Mouse (Mus musculus) neural tube, embryonic 14.5 days (tissue): ENCODE measurements around the gene Ctnna3. TPM values are rescaled to one million over a fixed set of nuclear protein-coding genes. Genes with fewer than 3 reads are reported as not detected.

ENCODE experiments used
- ATAC-seq: fragments of 200-750 bp; cut with Nextera tagmentation; 2 replicates; pipeline ENCODE4 v1.8.0; 2017; ENCODE audit warnings: low read depth, mild to moderate bottlenecking, moderate TSS enrichment, moderate library complexity
- H3K27ac ChIP-seq: fragments of 300-500 bp; sonication (generic); 2 replicates; pipeline ENCODE4 v1.5.1; 2014; ENCODE audit warnings: low read depth, mild to moderate bottlenecking, control low read depth, low read length, moderate library complexity, mixed read lengths
- H3K27me3 ChIP-seq: fragments of 300-500 bp; sonication (generic); 2 replicates; pipeline ENCODE4 v1.6.1; 2014; ENCODE audit warnings: low read length; ENCODE audit not compliant: control insufficient read depth, insufficient read depth
- H3K36me3 ChIP-seq: fragments of 300-500 bp; sonication (generic); 2 replicates; pipeline ENCODE4 v1.6.1; 2014; ENCODE audit warnings: low read length, mixed read lengths; ENCODE audit not compliant: control insufficient read depth, insufficient read depth
- H3K4me1 ChIP-seq: fragments of 300-500 bp; sonication (generic); 2 replicates; pipeline ENCODE4 v1.6.1; 2014; ENCODE audit warnings: low read length; ENCODE audit not compliant: control insufficient read depth, insufficient read depth
- H3K4me2 ChIP-seq: fragments of 300-500 bp; sonication (generic); 2 replicates; pipeline ENCODE4 v1.6.1; 2014; ENCODE audit warnings: mild to moderate bottlenecking, low read depth, low read length, control low read depth
- H3K4me3 ChIP-seq: fragments of 300-500 bp; sonication (generic); 2 replicates; pipeline ENCODE4 v1.5.1; 2014; ENCODE audit warnings: low read depth, low read length, control low read depth, mixed read lengths
- H3K9ac ChIP-seq: fragments of 300-500 bp; sonication (generic); replicated peaks from 2 replicates; pipeline ENCODE4 v1.6.1; 2014; ENCODE audit warnings: low read depth, mild to moderate bottlenecking, control low read depth, low read length, mixed read lengths
- H3K9me3 ChIP-seq: fragments of 300-500 bp; sonication (generic); 2 replicates; pipeline ENCODE4 v1.6.1; 2016; ENCODE audit warnings: low read length; ENCODE audit not compliant: control insufficient read depth
- WGBS: fragments of 180-500 bp; shearing (Covaris S2); extraction: QIAGEN DNeasy Blood & Tissue Kit; methylation state at CpG from one replicate; pipeline ENCODE4 v1.1.7; 2014; 5-methylcytosine and 5-hydroxymethylcytosine counted together
- polyA plus RNA-seq: library from polyadenylated mRNA; unstranded; fragments of >200 nt; fragmentation: Nextera tagmentation; extraction: Ambion mirVana; gene quantifications from 2 replicates; pipeline ENCODE4 v1.2.1, GENCODE M21; 2014

The Ctnna3 gene
- polyA plus RNA-seq, 1 experiment from 2014 or later, result 16.5 TPM

DNA sequence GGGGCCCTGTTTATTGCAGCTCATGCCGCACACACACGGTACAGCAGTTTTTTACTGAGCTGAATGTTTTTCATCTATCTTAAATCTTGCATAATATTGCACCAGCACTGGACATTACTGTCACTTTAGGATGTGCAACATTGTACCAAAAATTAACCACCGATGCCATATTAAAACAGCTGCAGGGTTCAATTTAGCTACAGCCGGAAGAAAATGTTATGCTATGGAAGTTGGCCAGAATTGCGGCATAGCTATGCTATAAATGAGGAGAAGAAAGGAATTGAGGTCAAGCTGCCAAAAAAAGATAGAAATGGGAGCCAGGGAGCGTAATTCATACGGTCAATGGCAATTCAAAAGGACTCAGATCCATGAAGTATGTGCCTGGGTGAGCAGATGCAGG lies 611.3 kb downstream of the Ctnna3 start:
- Histone ChIP-seq H3K27me3 (no peaks in the 10 kb centered on the region), H3K9me3 (no peaks in the 10 kb centered on the region), H3K9ac (no peak overlapping the region), H3K27ac (no peak overlapping the region), H3K4me3 (no peak overlapping the region), H3K4me2 (no peak overlapping the region), H3K4me1 (no peaks in the 10 kb centered on the region), H3K36me3 (no peaks in the 10 kb centered on the region)
- WGBS, result 83% methylated on average over 7 of the region's 7 CpGs
- ATAC-seq, result no peak

- Histone ChIP-seq H3K9ac (no peak overlapping the region), H3K9me3 (no peaks in the 10 kb centered on the region), H3K4me1 (no peaks in the 10 kb centered on the region), H3K4me2 (no peak overlapping the region), H3K27me3 (no peaks in the 10 kb centered on the region), H3K4me3 (no peak overlapping the region), H3K27ac (no peak overlapping the region), H3K36me3 (no peaks in the 10 kb centered on the region)
- 70% methylated on average over 11 of the region's 11 CpGs for WGBS
- ATAC-seq, result no peak
These were observed 612.0 kb downstream of the Ctnna3 start for GRCm38 (mm10) chr10:64041892-64042291.

GRCm38 (mm10) chr10:64049151-64049550 lies 619.3 kb downstream of the Ctnna3 start:
- no peaks in the 10 kb centered on the region for H3K27me3 ChIP-seq
- H3K36me3 ChIP-seq, result no peaks in the 10 kb centered on the region
- no peak for ATAC-seq
- H3K4me2 ChIP-seq, result no peak overlapping the region
- WGBS, result 82% methylated on average over 6 of the region's 6 CpGs
- no peaks in the 10 kb centered on the region for H3K9me3 ChIP-seq
- no peak overlapping the region for H3K4me3 ChIP-seq
- H3K9ac ChIP-seq, result no peak overlapping the region
- no peaks in the 10 kb centered on the region for H3K4me1 ChIP-seq
- H3K27ac ChIP-seq, result no peak overlapping the region

- WGBS, result 55% methylated on average over 6 of the region's 6 CpGs
- no peak for ATAC-seq
These were observed 620.0 kb downstream of the Ctnna3 start for GRCm38 (mm10) chr10:64049946-64050345.

DNA sequence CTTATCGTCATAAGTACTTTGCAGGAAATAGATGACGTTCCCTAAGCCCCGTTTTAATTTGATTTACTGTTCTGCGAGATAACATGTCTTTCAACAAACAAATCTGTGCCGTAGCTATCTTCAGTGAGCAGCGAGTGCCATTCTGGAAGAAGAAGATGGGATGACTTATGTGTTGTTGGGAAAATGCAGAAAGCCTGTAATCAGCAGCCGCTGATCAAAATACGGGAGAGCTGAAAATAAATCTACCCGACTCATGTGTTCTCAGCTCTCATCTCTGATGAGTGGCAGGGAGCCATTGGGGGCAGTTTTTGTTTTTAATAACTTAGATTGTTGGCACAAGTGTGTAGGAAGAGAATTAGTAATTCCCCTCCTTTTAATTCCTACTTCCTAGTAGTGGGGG lies 633.8 kb downstream of the Ctnna3 start:
- Histone ChIP-seq H3K4me2 (no peak overlapping the region), H3K4me3 (no peak overlapping the region), H3K9me3 (no peaks in the 10 kb centered on the region), H3K9ac (no peak overlapping the region), H3K36me3 (no peaks in the 10 kb centered on the region), H3K27me3 (no peaks in the 10 kb centered on the region), H3K4me1 (no peaks in the 10 kb centered on the region), H3K27ac (no peak overlapping the region)
- no peak for ATAC-seq
- 84% methylated on average over 9 of the region's 9 CpGs for WGBS

More at GRCm38 (mm10) chr10:64049946-64050345, 620.0 kb downstream of the Ctnna3 start:
- Histone ChIP-seq H3K27ac (no peak overlapping the region), H3K9me3 (no peaks in the 10 kb centered on the region), H3K4me1 (no peaks in the 10 kb centered on the region), H3K9ac (no peak overlapping the region), H3K4me2 (no peak overlapping the region), H3K27me3 (no peaks in the 10 kb centered on the region), H3K36me3 (no peaks in the 10 kb centered on the region), H3K4me3 (no peak overlapping the region)

DNA sequence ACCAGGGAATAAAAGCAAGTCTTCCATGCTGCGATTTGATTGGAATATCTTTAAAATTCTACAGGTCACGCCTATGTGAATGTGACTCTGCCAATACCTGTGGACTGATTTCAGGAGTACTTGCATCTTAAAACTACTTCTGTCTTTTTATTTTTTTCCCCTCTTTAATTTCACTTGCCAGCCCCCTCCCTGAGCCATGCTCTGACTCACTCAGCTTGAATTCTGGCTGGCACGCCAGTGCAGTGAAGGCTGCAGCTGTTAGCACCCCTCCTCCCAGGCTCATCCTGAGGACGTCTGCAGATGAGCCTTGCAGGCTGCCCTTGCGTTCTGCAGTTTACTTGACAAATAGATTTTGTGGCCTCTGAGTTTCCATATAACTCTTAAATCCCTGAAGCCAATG lies 646.0 kb downstream of the Ctnna3 start:
- peaks cover 9% of the 10 kb centered on the region; the same call in 1 of the 2 replicates for H3K4me1 ChIP-seq
- no peak overlapping the region for H3K4me3 ChIP-seq
- peak; percentile 82; the same call in 1 of the 2 replicates for ATAC-seq
- 12% methylated on average over 5 of the region's 5 CpGs for WGBS
- H3K4me2 ChIP-seq, result peak overlapping the region; percentile 19; the same call in 1 of the 2 replicates
- no peaks in the 10 kb centered on the region for H3K27me3 ChIP-seq
- no peaks in the 10 kb centered on the region for H3K36me3 ChIP-seq
- no peaks in the 10 kb centered on the region for H3K9me3 ChIP-seq
- H3K9ac ChIP-seq, result no peak overlapping the region
- no peak overlapping the region for H3K27ac ChIP-seq

DNA sequence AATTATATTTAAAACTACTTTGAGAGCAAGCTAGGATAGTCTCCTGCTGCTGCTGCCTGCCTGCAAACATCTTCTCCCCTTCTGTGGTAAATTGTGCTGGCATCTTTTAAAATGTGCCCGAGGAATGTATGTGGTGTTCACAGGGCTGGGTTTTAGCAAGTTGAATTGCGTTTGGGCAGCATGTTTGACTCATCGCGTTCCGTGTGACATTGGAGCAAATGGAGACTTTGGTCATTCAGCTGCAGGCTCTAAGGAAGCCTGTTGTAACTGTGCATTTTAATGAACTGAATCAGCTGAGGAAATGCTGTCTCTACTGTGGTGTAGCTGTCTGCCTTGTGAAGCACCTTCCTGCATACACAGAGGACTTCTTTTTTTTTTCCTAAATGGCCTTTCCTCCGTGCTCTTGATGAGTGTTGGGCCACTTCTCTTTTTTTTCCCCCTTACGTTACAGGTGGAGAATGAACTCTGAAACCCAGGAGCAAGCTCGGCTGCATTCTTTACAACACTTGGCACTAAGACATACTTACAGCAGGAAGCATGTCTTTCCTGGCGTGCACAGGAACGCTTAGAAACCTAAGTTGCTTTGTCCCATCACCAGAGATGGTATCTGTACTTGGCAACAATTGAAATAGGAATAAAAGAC lies 646.6 kb downstream of the Ctnna3 start:
- no peaks in the 10 kb centered on the region for H3K27me3 ChIP-seq
- 48% methylated on average over 10 of the region's 10 CpGs for WGBS

DNA sequence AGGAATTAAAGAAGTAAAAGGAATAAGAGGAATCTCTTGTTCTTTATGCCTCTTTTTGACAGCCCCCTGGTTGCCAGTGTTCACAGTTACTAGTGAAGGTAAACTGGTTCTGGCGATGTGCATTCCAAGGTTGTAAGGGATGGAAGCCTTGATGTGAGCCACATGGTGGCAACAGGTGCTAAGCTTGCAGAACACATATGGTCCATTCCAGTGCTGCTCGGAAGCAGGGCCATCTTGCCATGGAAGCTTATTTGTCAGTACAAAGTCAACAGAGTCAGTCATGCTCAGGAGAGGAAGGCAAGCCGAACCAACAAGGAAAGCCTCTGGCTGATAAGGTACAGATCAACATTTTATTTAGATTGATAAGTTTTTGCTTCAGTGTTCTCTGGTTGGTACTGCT lies 652.4 kb downstream of the Ctnna3 start:
- H3K9me3 ChIP-seq, result no peaks in the 10 kb centered on the region
- H3K9ac ChIP-seq, result no peak overlapping the region
- H3K4me3 ChIP-seq, result no peak overlapping the region
- no peaks in the 10 kb centered on the region for H3K27me3 ChIP-seq
- peaks cover 9% of the 10 kb centered on the region; the same call in 1 of the 2 replicates for H3K4me1 ChIP-seq
- 82% methylated on average over 3 of the region's 3 CpGs for WGBS
- no peak overlapping the region for H3K4me2 ChIP-seq
- no peak overlapping the region for H3K27ac ChIP-seq
- no peak for ATAC-seq
- H3K36me3 ChIP-seq, result no peaks in the 10 kb centered on the region

More for the DNA sequence above, 646.6 kb downstream of the Ctnna3 start:
- Histone ChIP-seq H3K36me3 (no peaks in the 10 kb centered on the region), H3K9me3 (no peaks in the 10 kb centered on the region), H3K4me3 (no peak overlapping the region), H3K4me1 (peaks cover 9% of the 10 kb centered on the region; the same call in 1 of the 2 replicates), H3K9ac (no peak overlapping the region), H3K27ac (no peak overlapping the region), H3K4me2 (peak overlapping the region; percentile 19; the same call in 1 of the 2 replicates)
- ATAC-seq, result peak; percentile 9; the same call in 1 of the 2 replicates

GRCm38 (mm10) chr10:64083813-64084212 lies 653.9 kb downstream of the Ctnna3 start:
- peak overlapping the region; percentile 88 for H3K4me2 ChIP-seq
- H3K9ac ChIP-seq, result no peak overlapping the region
- H3K27me3 ChIP-seq, result peaks cover under 1% of the 10 kb centered on the region; the same call in 1 of the 2 replicates
- ATAC-seq, result no peak
- no peaks in the 10 kb centered on the region for H3K36me3 ChIP-seq
- H3K27ac ChIP-seq, result no peak overlapping the region
- peak overlapping the region; percentile 11 for H3K4me3 ChIP-seq
- no peaks in the 10 kb centered on the region for H3K9me3 ChIP-seq
- 32% methylated on average over 11 of the region's 11 CpGs for WGBS
- peaks cover 9% of the 10 kb centered on the region; the same call in 1 of the 2 replicates for H3K4me1 ChIP-seq
